In the genomic region with DNA sequence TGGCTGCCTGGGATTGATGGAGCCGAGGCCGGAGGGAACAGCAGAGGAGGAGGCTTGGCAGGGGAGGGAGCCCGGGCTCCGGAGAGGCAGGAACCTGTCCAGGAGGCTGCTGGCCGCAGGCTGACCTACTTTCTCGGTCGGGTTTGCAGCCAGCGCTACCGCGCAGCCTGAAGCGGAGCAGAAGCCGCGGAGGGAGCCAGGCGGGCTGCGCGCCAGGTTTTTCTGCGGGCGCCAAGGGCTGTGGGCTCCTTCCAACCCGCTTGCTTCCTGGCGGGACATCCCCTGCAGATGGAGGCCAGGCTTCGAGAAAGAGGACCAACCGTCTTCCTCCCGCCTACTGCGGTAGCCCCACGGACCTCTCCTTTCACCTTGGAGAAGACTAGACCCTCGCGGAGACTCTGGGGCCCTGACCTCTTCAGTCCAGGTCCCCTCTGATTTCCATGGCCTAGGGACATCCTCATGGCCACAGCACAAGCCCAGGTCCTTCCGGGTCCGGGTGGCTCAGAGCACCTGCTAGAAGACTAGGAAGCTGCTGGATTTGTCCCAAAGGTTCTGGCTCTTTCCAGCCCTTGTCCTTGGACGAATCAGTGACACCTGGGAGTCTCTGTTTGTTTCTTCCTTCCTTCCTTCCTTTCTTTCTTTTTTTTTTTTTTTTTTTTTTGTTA, we compare ENCODE assay signal across 8 mouse cellular contexts. TPM values are rescaled to one million over a fixed set of nuclear protein-coding genes. Genes with fewer than 3 reads are reported as not detected.
DNase-seq lines count a peak whose midpoint lies in the region; ATAC-seq and TF ChIP-seq lines count a peak whose summit lies in the region.

No protein-coding gene starts in this region.

- H3K9ac ChIP-seq in liver, embryonic 14.5 days (replicated peaks), result no peak overlapping the region
- peak overlapping the region; percentile 42 for H3K9ac ChIP-seq in neural tube, embryonic 11.5 days (ENCODE audit: low read length)

- no peak for TF ChIP-seq CTCF in liver, embryonic 14.5 days (IDR thresholded peaks at IDR 0.05; ENCODE audit: low read depth)

- H3K4me3 ChIP-seq in liver, embryonic 14.5 days (ENCODE audit: insufficient read depth in 1 of 2, low read depth in 2 of 2, low read length in 2 of 2), result no peak overlapping the region; a peak in 1 of 4 replicates
- H3K4me3 ChIP-seq in neural tube, embryonic 11.5 days (ENCODE audit: low read depth, low read length), result peak overlapping the region; percentile 27

- ATAC-seq in CD4-positive, CD25-positive, alpha-beta regulatory T cell, adult 4 months, result peak; percentile 23
- no peak for ATAC-seq in liver, embryonic 14.5 days (ENCODE audit: insufficient read depth)
- no peak for ATAC-seq in neural tube, embryonic 11.5 days (ENCODE audit: insufficient read depth, low FRiP score, low TSS enrichment)

- peaks cover 10% of the 10 kb centered on the region for H3K27me3 ChIP-seq in liver, embryonic 14.5 days (ENCODE audit: control insufficient read depth, insufficient read depth, low read length)
- no peaks in the 10 kb centered on the region for H3K27me3 ChIP-seq in neural tube, embryonic 11.5 days (ENCODE audit: control insufficient read depth, insufficient read depth, low read length)

- DNase-seq in cerebellum, adult 8-10 months, result peak; percentile 97
- DNase-seq in forelimb bud, embryonic 11.5 days (ENCODE audit: low read depth, low spot score), result peak; percentile 23
- DNase-seq in heart, postnatal 14 days, result peak; percentile 86 to 88
- peak; percentile 82 to 92 for DNase-seq in kidney, postnatal 36 days
- DNase-seq in liver, embryonic 14.5 days (ENCODE audit: low read depth in 3 of 3, low spot score in 3 of 3), result no peak
- peak; percentile 57 for DNase-seq in neural tube, embryonic 11.5 days (ENCODE audit: low spot score)
- DNase-seq in urinary bladder, adult 2 months (ENCODE audit: low spot score), result peak; percentile 41

- H3K4me2 ChIP-seq in liver, embryonic 14.5 days (ENCODE audit: low read depth), result 0 out of 2 replicates have a peak overlapping the region, but pooled peaks have one; percentile 4
- peak overlapping the region; percentile 55 for H3K4me2 ChIP-seq in neural tube, embryonic 11.5 days (ENCODE audit: low read depth)

- WGBS in liver, embryonic 14.5 days (ENCODE audit: insufficient replicate concordance), result 3% methylated on average over 29 of the region's 30 CpGs
- WGBS in neural tube, embryonic 11.5 days, result 4% methylated on average over 29 of the region's 30 CpGs

- intact Hi-C loops in heart, postnatal 14 days (cut with DNase I), result loop anchor here (10.0 kb wide), 1 partner anchor 379 kb away; no protein-coding TSS in a partner anchor

- no peak for TF ChIP-seq EP300 in liver, embryonic 14.5 days (IDR thresholded peaks at IDR 0.05; ENCODE audit: low read depth)

- no peaks in the 10 kb centered on the region for H3K4me1 ChIP-seq in liver, embryonic 14.5 days (replicated peaks; ENCODE audit: control insufficient read depth in 2 of 2, insufficient read depth in 2 of 2, low read length in 1 of 2)
- no peaks in the 10 kb centered on the region for H3K4me1 ChIP-seq in neural tube, embryonic 11.5 days (ENCODE audit: control insufficient read depth, insufficient read depth, low read length)

- H3K9me3 ChIP-seq in liver, embryonic 14.5 days (ENCODE audit: control insufficient read depth, low read length), result no peaks in the 10 kb centered on the region
- H3K9me3 ChIP-seq in neural tube, embryonic 11.5 days (ENCODE audit: control insufficient read depth, low read length), result no peaks in the 10 kb centered on the region

- no peak overlapping the region for H3K27ac ChIP-seq in liver, embryonic 14.5 days
- H3K27ac ChIP-seq in neural tube, embryonic 11.5 days (ENCODE audit: low read depth, low read length), result no peak overlapping the region

- no peaks in the 10 kb centered on the region for H3K36me3 ChIP-seq in liver, embryonic 14.5 days (replicated peaks; ENCODE audit: control insufficient read depth, insufficient read depth, low read depth)
- H3K36me3 ChIP-seq in neural tube, embryonic 11.5 days (ENCODE audit: control insufficient read depth, insufficient read depth, low read length), result no peaks in the 10 kb centered on the region

RNA-seq across cellular contexts. Expression of gene Cmc2, which starts 57.8 kb away (rescaled TPM):
- 10 to 100 TPM; 36.3 to 38.5 TPM for polyA plus RNA-seq in CD4-positive, CD25-positive, alpha-beta regulatory T cell, adult 4 months (2017; shearing (Covaris generic))
- total RNA-seq in heart, postnatal 14 days (2021), result 10 to 100 TPM; 49.8 to 66.2 TPM
- 15.3 and 20.6 TPM in 2 replicates for polyA plus RNA-seq in liver, embryonic 14.5 days (2012; rRNA removed)
- polyA plus RNA-seq in liver, embryonic 14.5 days (2014; fragmentation: Nextera tagmentation; extraction: Ambion mirVana), result 81.1 and 87.6 TPM in 2 replicates
- 66.9 and 68.8 TPM in 2 replicates for polyA plus RNA-seq in neural tube, embryonic 11.5 days (2014; fragmentation: Nextera tagmentation; extraction: Ambion mirVana)
- 10.1 and 11.3 TPM in 2 replicates for polyA plus RNA-seq in urinary bladder, adult 2 months (2012; rRNA removed)

RNA-seq across cellular contexts. Expression of gene Cenpn, which starts 58.0 kb away (rescaled TPM):
- polyA plus RNA-seq in CD4-positive, CD25-positive, alpha-beta regulatory T cell, adult 4 months (2017; shearing (Covaris generic)), result 1 to 10 TPM; 2.9 to 8.8 TPM
- 1 to 10 TPM; 1.7 to 2.6 TPM for total RNA-seq in heart, postnatal 14 days (2021)
- polyA plus RNA-seq in liver, embryonic 14.5 days (2012; rRNA removed), result 19.4 and 21.3 TPM in 2 replicates
- 27.4 and 28.9 TPM in 2 replicates for polyA plus RNA-seq in liver, embryonic 14.5 days (2014; fragmentation: Nextera tagmentation; extraction: Ambion mirVana)
- polyA plus RNA-seq in neural tube, embryonic 11.5 days (2014; fragmentation: Nextera tagmentation; extraction: Ambion mirVana), result 42.6 and 47.6 TPM in 2 replicates
- polyA plus RNA-seq in urinary bladder, adult 2 months (2012; rRNA removed), result 2.2 and 2.8 TPM in 2 replicates

Comparison
In these comparisons a context has a peak if more than half of its experiments do, and no peak if none do; other contexts are left out.
1. DNase-seq: peak in cerebellum, adult 8-10 months (single experiment), forelimb bud, embryonic 11.5 days (single experiment), heart, postnatal 14 days (2 of 2), kidney, postnatal 36 days (2 of 2), neural tube, embryonic 11.5 days (single experiment) and urinary bladder, adult 2 months (single experiment); none in liver, embryonic 14.5 days (0 of 3).